Comparison of ENCODE assay signal across 18 mouse cellular contexts in the genomic region with DNA sequence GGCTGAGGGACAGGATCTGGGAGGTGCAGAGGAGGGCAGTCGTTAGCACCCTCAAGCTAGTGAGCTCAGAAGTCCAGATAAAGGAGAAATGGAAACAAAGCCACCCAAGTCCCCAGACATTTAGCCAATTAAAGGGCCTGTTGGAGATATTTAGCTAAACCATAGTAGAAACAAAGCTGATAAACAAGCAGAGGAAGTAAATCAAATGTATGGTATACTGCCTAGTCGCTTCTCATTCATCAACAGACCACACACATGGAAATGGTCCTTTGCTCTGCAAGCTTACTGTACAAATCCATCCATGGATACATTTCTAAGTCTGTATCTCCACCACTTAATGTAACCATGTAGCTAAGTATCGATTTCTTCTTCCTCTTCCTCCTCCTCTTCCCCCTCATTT. TPM values are rescaled to one million over a fixed set of nuclear protein-coding genes. Genes with fewer than 3 reads are reported as not detected.
DNase-seq lines count a peak whose midpoint lies in the region; ATAC-seq and TF ChIP-seq lines count a peak whose summit lies in the region.
"Had no signal": no experiment of that assay in that cellular context is flagged by ENCODE, and none has a peak within 500 bp of the region (broad histone marks: within the 10 kb centered on the region; RNA-seq: fewer than 3 reads in every experiment).

No protein-coding gene starts in this region.

- WGBS in intestine, embryonic 15.5 days, result 58% methylated on average over 3 of the region's 3 CpGs
- 60% methylated on average over 3 of the region's 3 CpGs for WGBS in intestine, embryonic 16.5 days
- 57% methylated on average over 3 of the region's 3 CpGs for WGBS in stomach, postnatal 0 days

- peak; percentile 4 for DNase-seq in kidney, postnatal 10 days
- DNase-seq in kidney, adult 18-20 months, result no peak
- no peak for DNase-seq in stomach, postnatal 0 days (ENCODE audit: low spot score)
- no peak for DNase-seq in urinary bladder, adult 18-20 months (ENCODE audit: low spot score in 2 of 2)
- DNase-seq: adrenal gland, adult 2 months; adrenal gland, postnatal 25 days; cerebellum, adult 18-20 months; cerebellum, adult 9-11 months; cerebellum, postnatal 36 days; forebrain, postnatal 0 days; gastrocnemius, postnatal 25 days; heart, postnatal 4 days had no signal

- H3K9ac ChIP-seq in intestine, embryonic 15.5 days, result no peak overlapping the region
- H3K9ac ChIP-seq in intestine, embryonic 16.5 days (ENCODE audit: low read depth, low read length), result no peak overlapping the region
- H3K9ac ChIP-seq in stomach, postnatal 0 days (ENCODE audit: low read length), result no peak overlapping the region
- H3K9ac ChIP-seq: embryonic facial prominence, embryonic 13.5 days; forebrain, embryonic 13.5 days; forebrain, postnatal 0 days; heart, embryonic 13.5 days; hindbrain, embryonic 12.5 days had no signal

- H3K27ac ChIP-seq in intestine, embryonic 15.5 days, result peak overlapping the region; percentile 42; the same call in 1 of the 2 replicates
- H3K27ac ChIP-seq in intestine, embryonic 16.5 days (ENCODE audit: low read length), result peak overlapping the region; percentile 35
- H3K27ac ChIP-seq in stomach, postnatal 0 days (replicated peaks), result 0 out of 2 replicates have a peak overlapping the region, but pooled peaks have one; percentile 30
- H3K27ac ChIP-seq: embryonic facial prominence, embryonic 13.5 days; forebrain, embryonic 13.5 days; heart, embryonic 13.5 days; hindbrain, embryonic 12.5 days had no signal

- TF ChIP-seq CTCF in stomach, postnatal 0 days (IDR thresholded peaks at IDR 0.05; ENCODE audit: low read depth), result no peak

- no peak for TF ChIP-seq EP300 in stomach, postnatal 0 days (optimal IDR thresholded peaks at IDR 0.05)

- H3K4me3 ChIP-seq in intestine, embryonic 15.5 days (replicated peaks), result no peak overlapping the region
- H3K4me3 ChIP-seq in intestine, embryonic 16.5 days (ENCODE audit: low read length), result no peak overlapping the region
- H3K4me3 ChIP-seq in stomach, postnatal 0 days (ENCODE audit: low read depth, low read length), result no peak overlapping the region
- H3K4me3 ChIP-seq: embryonic facial prominence, embryonic 13.5 days; forebrain, embryonic 13.5 days; heart, embryonic 13.5 days; hindbrain, embryonic 12.5 days had no signal

- no peak for ATAC-seq in intestine, embryonic 15.5 days
- no peak for ATAC-seq in intestine, embryonic 16.5 days
- no peak for ATAC-seq in stomach, postnatal 0 days (ENCODE audit: low FRiP score, low TSS enrichment)
- ATAC-seq: forebrain, embryonic 13.5 days; forebrain, postnatal 0 days had no signal

- no peaks in the 10 kb centered on the region for H3K9me3 ChIP-seq in intestine, embryonic 15.5 days
- no peaks in the 10 kb centered on the region for H3K9me3 ChIP-seq in intestine, embryonic 16.5 days (ENCODE audit: control insufficient read depth, low read length)
- H3K9me3 ChIP-seq in stomach, postnatal 0 days (ENCODE audit: control insufficient read depth, low read length), result no peaks in the 10 kb centered on the region
- H3K9me3 ChIP-seq: embryonic facial prominence, embryonic 13.5 days; forebrain, embryonic 13.5 days; heart, embryonic 13.5 days; hindbrain, embryonic 12.5 days had no signal

- H3K36me3 ChIP-seq in intestine, embryonic 15.5 days, result no peaks in the 10 kb centered on the region
- no peaks in the 10 kb centered on the region for H3K36me3 ChIP-seq in intestine, embryonic 16.5 days (ENCODE audit: control insufficient read depth, insufficient read depth, low read length)
- H3K36me3 ChIP-seq in stomach, postnatal 0 days (ENCODE audit: control insufficient read depth, insufficient read depth, low read length), result no peaks in the 10 kb centered on the region
- H3K36me3 ChIP-seq: embryonic facial prominence, embryonic 13.5 days; heart, embryonic 13.5 days; hindbrain, embryonic 12.5 days had no signal

- peaks cover 12% of the 10 kb centered on the region; the same call in 1 of the 2 replicates for H3K4me1 ChIP-seq in intestine, embryonic 15.5 days (replicated peaks)
- H3K4me1 ChIP-seq in intestine, embryonic 16.5 days (ENCODE audit: control insufficient read depth, insufficient read depth, low read length), result peaks cover 10% of the 10 kb centered on the region
- no peaks in the 10 kb centered on the region for H3K4me1 ChIP-seq in stomach, postnatal 0 days (replicated peaks; ENCODE audit: control insufficient read depth, insufficient read depth)
- H3K4me1 ChIP-seq: forebrain, embryonic 13.5 days; hindbrain, embryonic 12.5 days had no signal

- no peaks in the 10 kb centered on the region for H3K27me3 ChIP-seq in intestine, embryonic 15.5 days (replicated peaks)
- no peaks in the 10 kb centered on the region for H3K27me3 ChIP-seq in intestine, embryonic 16.5 days (replicated peaks; ENCODE audit: control insufficient read depth, insufficient read depth, low read length)
- no peaks in the 10 kb centered on the region for H3K27me3 ChIP-seq in stomach, postnatal 0 days (ENCODE audit: control insufficient read depth, insufficient read depth, low read length)
- H3K27me3 ChIP-seq: embryonic facial prominence, embryonic 13.5 days; forebrain, embryonic 13.5 days; heart, embryonic 13.5 days; hindbrain, embryonic 12.5 days had no signal

- no peak overlapping the region for H3K4me2 ChIP-seq in intestine, embryonic 15.5 days (replicated peaks)
- H3K4me2 ChIP-seq in intestine, embryonic 16.5 days (ENCODE audit: low read depth, low read length), result no peak overlapping the region
- H3K4me2 ChIP-seq in stomach, postnatal 0 days (replicated peaks; ENCODE audit: low read depth), result no peak overlapping the region
- H3K4me2 ChIP-seq: embryonic facial prominence, embryonic 13.5 days; forebrain, embryonic 13.5 days; heart, embryonic 13.5 days; hindbrain, embryonic 12.5 days had no signal

RNA-seq across cellular contexts. Expression of a gene that starts 24.0 kb away (rescaled TPM):
- 274 and 282 TPM in 2 replicates for polyA plus RNA-seq in intestine, embryonic 15.5 days (2015; fragmentation: Nextera tagmentation; extraction: Ambion mirVana)
- polyA plus RNA-seq in intestine, embryonic 16.5 days (2015; fragmentation: Nextera tagmentation; extraction: Ambion mirVana), result 230 and 262 TPM in 2 replicates
- 145 TPM in 2 replicates for polyA plus RNA-seq in stomach, postnatal 0 days (2015; fragmentation: Nextera tagmentation; extraction: Ambion mirVana)
